Mouse (Mus musculus): Measurements from ENCODE around the gene Rpusd1. TPM values are rescaled to one million over a fixed set of nuclear protein-coding genes. Genes with fewer than 3 reads are reported as not detected.

The Rpusd1 gene
- total RNA-seq, 1 experiment from 2014 or later, result 1.8 TPM

DNA sequence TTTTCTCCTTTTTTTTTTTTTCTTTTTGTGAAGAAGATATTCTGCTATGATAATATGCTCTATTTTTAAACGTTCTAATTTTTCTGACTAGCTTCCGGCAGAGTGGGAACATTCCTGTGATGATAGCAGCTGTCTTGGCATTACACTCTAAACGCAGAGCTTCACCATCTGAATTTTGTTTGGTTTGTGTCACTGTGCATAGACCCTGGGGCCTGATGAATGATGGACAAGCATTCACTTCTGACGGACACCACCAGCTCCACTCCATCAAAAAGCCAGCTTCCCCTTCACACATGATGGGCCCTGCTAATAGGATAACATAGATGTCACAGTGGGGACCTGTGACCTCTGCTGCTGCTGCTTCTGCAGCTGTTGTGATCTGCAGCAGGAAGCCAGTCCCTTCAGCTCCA, 34.1 kb downstream of the Rpusd1 start:
- ATAC-seq (replicated peaks in 1 of 2; ENCODE audit: insufficient read depth in 1 of 2, low FRiP score in 2 of 2, low TSS enrichment in 1 of 2, low read depth in 1 of 2, poor library complexity in 2 of 2, severe bottlenecking in 2 of 2), result no peak

DNA sequence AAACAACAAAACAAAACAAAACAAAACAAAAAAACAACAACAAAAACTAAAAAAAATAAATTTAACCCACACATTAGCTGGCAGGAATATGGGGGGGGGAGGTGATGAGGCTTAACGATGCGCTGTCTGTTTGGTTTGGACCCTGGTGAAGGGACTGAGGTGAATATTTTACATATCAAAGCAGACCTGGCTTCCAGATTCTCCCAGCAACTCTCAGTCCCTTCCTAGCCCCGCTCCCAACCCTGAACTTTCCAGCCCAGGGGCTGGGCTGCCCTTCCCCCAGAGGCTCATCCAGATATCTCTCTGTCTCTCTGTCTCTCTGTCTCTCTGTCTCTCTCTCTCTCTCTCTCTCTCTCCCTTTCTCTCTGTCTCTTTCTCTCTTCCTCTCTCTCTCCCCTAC, 35.1 kb downstream of the Rpusd1 start:
- no peak for ATAC-seq (replicated peaks in 1 of 2; ENCODE audit: insufficient read depth in 1 of 2, low FRiP score in 2 of 2, low TSS enrichment in 1 of 2, low read depth in 1 of 2, poor library complexity in 2 of 2, severe bottlenecking in 2 of 2)

DNA sequence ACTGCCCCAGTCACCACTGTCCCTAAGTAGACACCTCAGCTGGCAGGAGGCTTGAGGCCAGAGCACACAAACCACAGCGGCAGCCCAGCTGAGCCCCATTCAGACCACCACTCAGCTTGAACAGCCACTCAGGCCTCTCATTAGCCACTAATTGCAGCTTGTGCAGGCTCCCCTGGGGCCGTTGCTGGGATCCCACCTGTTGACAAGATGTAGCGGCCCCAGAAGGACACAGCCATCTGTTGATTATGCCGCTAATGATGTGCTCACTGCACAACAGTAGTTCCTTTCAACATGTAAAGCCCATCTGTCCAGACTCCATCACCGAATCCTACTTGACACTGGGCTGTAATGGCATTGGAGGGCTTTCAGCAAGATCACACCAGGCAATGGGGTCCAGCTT, 38.4 kb downstream of the Rpusd1 start:
- no peak for ATAC-seq (replicated peaks in 1 of 2; ENCODE audit: insufficient read depth in 1 of 2, low FRiP score in 2 of 2, low TSS enrichment in 1 of 2, low read depth in 1 of 2, poor library complexity in 2 of 2, severe bottlenecking in 2 of 2)

DNA sequence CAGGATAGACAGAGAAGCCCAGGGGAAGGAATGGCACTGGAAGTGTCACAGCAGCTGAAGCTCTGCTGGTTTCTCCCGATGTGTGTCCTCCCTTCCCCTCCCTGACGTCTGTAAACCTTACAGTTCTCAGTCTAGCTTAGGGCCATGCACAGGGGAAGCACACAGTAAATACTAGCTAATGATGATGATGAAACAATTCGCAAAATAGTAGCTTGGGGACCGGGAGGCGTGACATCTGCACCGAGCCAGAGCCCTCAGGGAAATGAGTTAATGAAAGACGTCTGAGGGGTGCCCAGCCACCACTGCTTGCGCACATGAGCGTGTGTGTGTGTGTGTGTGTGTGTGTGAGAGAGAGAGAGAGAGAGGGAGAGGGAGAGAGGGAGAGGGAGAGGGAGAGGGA, 41.9 kb downstream of the Rpusd1 start:
- no peak for ATAC-seq (replicated peaks in 1 of 2; ENCODE audit: insufficient read depth in 1 of 2, low FRiP score in 2 of 2, low TSS enrichment in 1 of 2, low read depth in 1 of 2, poor library complexity in 2 of 2, severe bottlenecking in 2 of 2)

DNA sequence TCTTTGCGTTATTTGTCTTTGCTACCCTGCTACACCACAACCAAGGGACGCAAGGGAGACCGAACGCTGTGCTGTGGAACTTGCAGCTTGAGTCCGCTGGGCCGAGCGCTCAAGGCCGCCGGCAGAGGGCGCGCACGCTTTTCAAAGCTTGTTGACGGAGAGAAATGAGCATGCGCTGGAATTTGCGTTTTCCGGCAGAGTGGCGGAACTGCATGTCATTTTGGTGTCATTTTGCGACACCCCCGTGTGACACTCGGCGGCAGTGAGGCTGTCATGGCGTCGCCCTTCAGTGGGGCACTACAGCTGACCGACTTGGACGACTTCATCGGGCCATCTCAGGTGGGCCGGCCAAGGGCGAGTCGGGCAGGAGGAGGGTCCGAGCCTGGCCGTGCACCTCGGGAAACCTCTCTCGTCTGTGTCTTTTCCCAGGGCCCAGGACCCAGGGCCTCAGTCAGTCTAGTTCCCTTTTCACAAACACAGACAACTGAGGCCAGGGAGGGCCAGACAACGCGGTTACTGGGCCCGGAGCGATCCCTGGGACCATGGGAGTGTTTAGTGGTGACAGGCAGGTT, 46.2 kb downstream of the Rpusd1 start, which contains the start of gene Narfl:
Gene Narfl (plus strand): TSS at position 228 of the 572 bp plus-strand sequence.
- peak; percentile 92 to 94 for ATAC-seq (replicated peaks in 1 of 2; ENCODE audit: insufficient read depth in 1 of 2, low FRiP score in 2 of 2, low TSS enrichment in 1 of 2, low read depth in 1 of 2, poor library complexity in 2 of 2, severe bottlenecking in 2 of 2)

DNA sequence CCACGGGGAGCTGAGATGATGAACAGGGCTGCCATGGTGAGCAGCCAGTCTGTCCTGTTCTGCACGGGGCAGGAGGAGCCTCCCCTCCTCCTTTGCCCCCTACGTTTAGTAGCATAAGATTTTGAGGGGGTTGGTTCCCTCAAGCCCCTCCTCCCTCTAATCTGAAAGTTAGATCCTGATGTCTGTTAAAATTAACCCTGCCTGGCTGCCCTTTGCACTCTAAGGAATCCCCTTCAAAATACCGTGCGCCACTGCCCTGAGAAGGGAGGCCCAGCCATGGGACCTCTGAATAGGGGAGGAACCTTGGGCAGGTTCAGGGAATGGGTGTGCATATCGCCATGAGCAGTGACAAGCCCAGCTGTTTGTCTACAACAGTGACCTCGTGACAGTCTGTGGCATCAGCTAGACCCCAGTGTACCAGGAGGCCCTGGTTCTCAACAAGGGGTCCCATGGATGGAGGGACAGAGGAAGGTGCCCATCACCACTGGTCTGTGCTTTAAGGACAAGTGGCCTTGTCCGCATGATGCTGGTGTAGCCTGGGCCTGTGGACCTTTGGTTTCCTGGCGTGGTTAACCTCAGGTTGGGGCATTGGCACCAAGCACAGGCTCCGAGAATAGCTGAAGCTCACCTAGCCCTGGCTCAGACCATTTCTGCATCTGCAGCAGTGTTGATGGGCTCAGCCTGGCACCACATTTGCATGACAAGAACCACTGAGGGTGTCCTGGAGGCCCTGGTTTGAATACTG, 48.0 kb downstream of the Rpusd1 start:
- ATAC-seq (replicated peaks in 1 of 2; ENCODE audit: insufficient read depth in 1 of 2, low FRiP score in 2 of 2, low TSS enrichment in 1 of 2, low read depth in 1 of 2, poor library complexity in 2 of 2, severe bottlenecking in 2 of 2), result no peak

DNA sequence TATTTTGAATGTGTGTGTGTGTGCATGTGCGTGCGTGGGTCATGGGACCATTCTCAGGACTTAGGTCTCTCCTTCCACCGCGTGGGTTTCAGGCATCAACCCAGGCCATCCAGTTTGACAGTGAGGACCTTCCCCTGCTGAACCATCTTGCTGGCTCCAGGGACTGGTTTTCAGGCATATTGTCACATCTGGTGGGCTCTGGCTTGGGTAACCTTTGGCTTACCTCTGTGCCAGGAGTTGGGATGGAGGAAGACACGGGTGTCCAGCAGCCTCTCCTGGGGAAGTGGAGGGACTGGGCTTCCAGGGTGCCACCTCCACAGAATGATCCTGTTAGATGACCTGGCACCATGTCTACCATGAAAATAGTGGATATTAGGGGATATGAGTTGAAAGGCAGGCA, 50.5 kb downstream of the Rpusd1 start:
- ATAC-seq (replicated peaks in 1 of 2; ENCODE audit: insufficient read depth in 1 of 2, low FRiP score in 2 of 2, low TSS enrichment in 1 of 2, low read depth in 1 of 2, poor library complexity in 2 of 2, severe bottlenecking in 2 of 2), result no peak

Other genes starting within 250 kb of the Rpusd1 start
- not detected in 2 replicates for gene Sstr5, start 230.4 kb upstream of the Rpusd1 start, total RNA-seq (2017)
- gene Sox8, start 157.0 kb upstream of the Rpusd1 start, total RNA-seq (2017), result not detected in 2 replicates
- gene Lmf1, start 148.6 kb upstream of the Rpusd1 start, total RNA-seq (2017), result 6.7 and 12.1 TPM in 2 replicates
- not detected in 2 replicates for gene Gng13, start 10.5 kb upstream of the Rpusd1 start, total RNA-seq (2017)
- gene Chtf18, start 251 bp upstream of the Rpusd1 start, total RNA-seq (2017), result 11.9 and 12.8 TPM in 2 replicates
- gene Mslnl, start 8.4 kb downstream of the Rpusd1 start, total RNA-seq (2017), result not detected in 2 replicates
- gene Msln, start 26.7 kb downstream of the Rpusd1 start, total RNA-seq (2017), result not detected in 2 replicates
- gene Narfl, start 46.1 kb downstream of the Rpusd1 start, total RNA-seq (2017), result 13.4 and 21.5 TPM in 2 replicates
- gene Haghl, start 58.0 kb downstream of the Rpusd1 start, total RNA-seq (2017), result 18.6 and 42.3 TPM in 2 replicates
- 0.38 TPM in 1 of 2 replicates, not detected in the other for gene Ccdc78, start 58.9 kb downstream of the Rpusd1 start, total RNA-seq (2017)
- 21.1 and 33.3 TPM in 2 replicates for gene Fam173a, start 65.2 kb downstream of the Rpusd1 start, total RNA-seq (2017)
- gene AC134908.4, start 68.0 kb downstream of the Rpusd1 start, total RNA-seq (2017), result not detected in 2 replicates
- 24.9 and 26.5 TPM in 2 replicates for gene Metrn, start 69.5 kb downstream of the Rpusd1 start, total RNA-seq (2017)
- 0.06 TPM in 1 of 2 replicates, not detected in the other for gene Fbxl16, start 81.4 kb downstream of the Rpusd1 start, total RNA-seq (2017)
- gene Wdr24, start 96.0 kb downstream of the Rpusd1 start, total RNA-seq (2017), result 16.5 and 17.6 TPM in 2 replicates
- 23.2 and 25.3 TPM in 2 replicates for gene Jmjd8, start 101.2 kb downstream of the Rpusd1 start, total RNA-seq (2017)
- 79.5 and 84.8 TPM in 2 replicates for gene Stub1, start 105.7 kb downstream of the Rpusd1 start, total RNA-seq (2017)
- not detected in 2 replicates for gene Rhbdl1, start 109.6 kb downstream of the Rpusd1 start, total RNA-seq (2017)
- gene Gm20683, start 114.1 kb downstream of the Rpusd1 start, total RNA-seq (2017), result 1.4 TPM in 1 of 2 replicates, not detected in the other
- gene Rhot2, start 117.2 kb downstream of the Rpusd1 start, total RNA-seq (2017), result 24.6 and 27.1 TPM in 2 replicates
- gene Wdr90, start 133.8 kb downstream of the Rpusd1 start, total RNA-seq (2017), result 13.0 and 13.6 TPM in 2 replicates
- gene Mcrip2, start 141.1 kb downstream of the Rpusd1 start, total RNA-seq (2017), result 7.3 and 13.5 TPM in 2 replicates
- gene Mettl26, start 147.4 kb downstream of the Rpusd1 start, total RNA-seq (2017), result 20.1 and 35.2 TPM in 2 replicates
- gene Wfikkn1, start 153.2 kb downstream of the Rpusd1 start, total RNA-seq (2017), result 0.79 and 1.1 TPM in 2 replicates
- gene Rab40c, start 192.1 kb downstream of the Rpusd1 start, total RNA-seq (2017), result 12.3 and 17.1 TPM in 2 replicates
- 33.8 and 47.5 TPM in 2 replicates for gene Pigq, start 217.3 kb downstream of the Rpusd1 start, total RNA-seq (2017)
- not detected in 2 replicates for gene Nhlrc4, start 217.3 kb downstream of the Rpusd1 start, total RNA-seq (2017)
- not detected in 2 replicates for gene A930017K11Rik, start 224.9 kb downstream of the Rpusd1 start, total RNA-seq (2017)